In the genomic region with DNA sequence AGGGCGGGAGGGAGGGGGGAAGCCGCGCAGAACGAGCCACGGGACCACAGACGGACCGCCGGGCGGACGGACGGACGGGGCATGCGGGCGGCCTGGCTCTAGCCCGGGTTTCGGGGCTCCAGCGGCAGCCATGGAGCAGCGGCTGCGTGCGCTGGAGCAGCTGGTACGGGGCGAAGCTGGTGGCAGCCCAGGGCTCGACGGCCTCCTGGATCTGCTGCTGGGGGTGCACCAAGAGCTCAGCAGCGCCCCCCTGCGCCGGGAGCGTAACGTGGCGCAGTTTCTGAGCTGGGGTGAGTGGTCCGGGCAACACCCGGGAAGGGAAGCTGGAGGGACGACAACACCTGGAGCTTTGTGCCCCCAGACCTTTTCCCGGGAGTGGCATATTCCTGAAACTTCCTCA, we compare ENCODE assay signal across 8 mouse cellular contexts. TPM values are rescaled to one million over a fixed set of nuclear protein-coding genes. Genes with fewer than 3 reads are reported as not detected.
DNase-seq lines count a peak whose midpoint lies in the region; ATAC-seq and TF ChIP-seq lines count a peak whose summit lies in the region.

No protein-coding gene starts in this region.

- H3K4me3 ChIP-seq in forebrain, embryonic 10.5 days = peak overlapping the region; percentile 81
- H3K4me3 ChIP-seq in limb, embryonic 10.5 days = peak overlapping the region; percentile 80
- peak overlapping the region; percentile 76 for H3K4me3 ChIP-seq in midbrain, embryonic 10.5 days
- H3K4me3 ChIP-seq in spleen, adult 2 months (ENCODE audit: extremely low read depth, insufficient read depth, insufficient read length) = peak overlapping the region; percentile 72

- intact Hi-C loops in heart, postnatal 25 days (cut with DNase I) = loop anchor here (2.0 kb wide), 1 partner anchor 24 kb away; no protein-coding TSS in a partner anchor

- no peak for ATAC-seq in cerebellum, adult (ENCODE audit: insufficient number of reproducible peaks, low FRiP score, low TSS enrichment)

- under 1% methylated on average over 26 of the region's 34 CpGs for WGBS in forebrain, embryonic 10.5 days
- WGBS in limb, embryonic 10.5 days = 0% methylated on average over 33 of the region's 34 CpGs
- WGBS in midbrain, embryonic 10.5 days = 1% methylated on average over 34 of the region's 34 CpGs
- WGBS in spleen, adult 2 months = under 1% methylated on average over 25 of the region's 34 CpGs

- H3K27ac ChIP-seq in forebrain, embryonic 10.5 days = peak overlapping the region; percentile 90
- peak overlapping the region; percentile 86 for H3K27ac ChIP-seq in limb, embryonic 10.5 days
- H3K27ac ChIP-seq in midbrain, embryonic 10.5 days (replicated peaks) = peak overlapping the region; percentile 85
- peak overlapping the region; percentile 49; the same call in 1 of the 2 replicates for H3K27ac ChIP-seq in spleen, adult 2 months (ENCODE audit: insufficient read depth, low read length)

- peaks cover 50% of the 10 kb centered on the region for H3K4me1 ChIP-seq in forebrain, embryonic 10.5 days
- peaks cover 31% of the 10 kb centered on the region for H3K4me1 ChIP-seq in limb, embryonic 10.5 days
- H3K4me1 ChIP-seq in midbrain, embryonic 10.5 days = peaks cover 48% of the 10 kb centered on the region
- H3K4me1 ChIP-seq in spleen, adult 2 months (ENCODE audit: control insufficient read depth, insufficient read depth, insufficient read length) = no peaks in the 10 kb centered on the region; the same call in none of the 2 replicates

- TF ChIP-seq POLR2A in spleen, adult 2 months (IDR thresholded peaks at IDR 0.05; ENCODE audit: low read depth, low read length) = no peak

- peak; percentile 78 for DNase-seq in cerebellum, adult 11 months
- peak; percentile 82 for DNase-seq in c-Kit-positive CD71-negative TER-119-negative erythroid progenitor cells, embryonic 14.5 days (ENCODE audit: low read depth)
- DNase-seq in forebrain, embryonic 10.5 days (ENCODE audit: extremely low spot score, low spot score) = peak; percentile 71
- peak; percentile 58 for DNase-seq in heart, postnatal 25 days (ENCODE audit: low spot score)
- peak; percentile 83 for DNase-seq in limb, embryonic 10.5 days (ENCODE audit: low spot score)
- DNase-seq in midbrain, embryonic 10.5 days (ENCODE audit: low spot score) = peak; percentile 79
- peak; percentile 56 to 66 for DNase-seq in spleen, adult 2 months (ENCODE audit: low read depth in 1 of 2, low spot score in 2 of 2)

- TF ChIP-seq CTCF in spleen, adult 2 months (IDR thresholded peaks at IDR 0.05; ENCODE audit: extremely low read depth, insufficient read depth, insufficient read length, insufficient replicate concordance) = peak; percentile 58; the same call in 1 of the 2 replicates

- no peaks in the 10 kb centered on the region for H3K9me3 ChIP-seq in forebrain, embryonic 10.5 days
- no peaks in the 10 kb centered on the region for H3K9me3 ChIP-seq in limb, embryonic 10.5 days (replicated peaks)
- H3K9me3 ChIP-seq in midbrain, embryonic 10.5 days (replicated peaks) = no peaks in the 10 kb centered on the region

- 0 out of 2 replicates have a peak, but pooled peaks cover 13% of the 10 kb centered on the region for H3K36me3 ChIP-seq in forebrain, embryonic 10.5 days (replicated peaks)
- H3K36me3 ChIP-seq in limb, embryonic 10.5 days = peaks cover 11% of the 10 kb centered on the region; the same call in 1 of the 2 replicates
- H3K36me3 ChIP-seq in midbrain, embryonic 10.5 days = peaks cover 4% of the 10 kb centered on the region; the same call in 1 of the 2 replicates
- H3K36me3 ChIP-seq in spleen, adult 2 months (ENCODE audit: control insufficient read depth, insufficient read depth, low read length) = no peaks in the 10 kb centered on the region

- H3K27me3 ChIP-seq in forebrain, embryonic 10.5 days (ENCODE audit: poor library complexity, severe bottlenecking) = no peaks in the 10 kb centered on the region
- H3K27me3 ChIP-seq in limb, embryonic 10.5 days (ENCODE audit: low read depth, poor library complexity, severe bottlenecking) = no peaks in the 10 kb centered on the region; the same call in 1 of the 2 replicates
- peaks cover 10% of the 10 kb centered on the region for H3K27me3 ChIP-seq in midbrain, embryonic 10.5 days (ENCODE audit: low read depth, poor library complexity, severe bottlenecking)
- H3K27me3 ChIP-seq in spleen, adult 2 months (ENCODE audit: control insufficient read depth, insufficient read depth, low read length) = no peaks in the 10 kb centered on the region

RNA-seq across cellular contexts. Expression of a gene that starts 0.3 kb away (rescaled TPM):
- 0.23 and 0.24 TPM in 2 replicates for polyA plus RNA-seq in forebrain, embryonic 10.5 days (2016; fragmentation: Nextera tagmentation; extraction: Ambion mirVana)
- total RNA-seq in heart, postnatal 25 days (2021) = 10 to 100 TPM in 1 of 2 experiments, 1 to 10 TPM in 1; 9.4 to 12.0 TPM
- polyA plus RNA-seq in limb, embryonic 10.5 days (2016; fragmentation: Nextera tagmentation; extraction: Ambion mirVana) = 0.15 and 0.38 TPM in 2 replicates
- 0.11 and 0.15 TPM in 2 replicates for polyA plus RNA-seq in midbrain, embryonic 10.5 days (2016; fragmentation: Nextera tagmentation; extraction: Ambion mirVana)
- polyA plus RNA-seq in spleen, adult 2 months (2012; rRNA removed) = 7.7 and 8.9 TPM in 2 replicates

RNA-seq across cellular contexts. Expression of a gene that starts 28.2 kb away (rescaled TPM):
- polyA plus RNA-seq in forebrain, embryonic 10.5 days (2016; fragmentation: Nextera tagmentation; extraction: Ambion mirVana) = 115 and 130 TPM in 2 replicates
- total RNA-seq in heart, postnatal 25 days (2021) = 10 to 100 TPM; 12.4 to 14.5 TPM
- polyA plus RNA-seq in limb, embryonic 10.5 days (2016; fragmentation: Nextera tagmentation; extraction: Ambion mirVana) = 118 and 120 TPM in 2 replicates
- 124 and 128 TPM in 2 replicates for polyA plus RNA-seq in midbrain, embryonic 10.5 days (2016; fragmentation: Nextera tagmentation; extraction: Ambion mirVana)
- 54.2 and 57.2 TPM in 2 replicates for polyA plus RNA-seq in spleen, adult 2 months (2012; rRNA removed)

RNA-seq across cellular contexts. Expression of a gene that starts 30.1 kb away (rescaled TPM):
- 76.8 and 82.1 TPM in 2 replicates for polyA plus RNA-seq in forebrain, embryonic 10.5 days (2016; fragmentation: Nextera tagmentation; extraction: Ambion mirVana)
- 100 to 1,000 TPM; 119 to 139 TPM for total RNA-seq in heart, postnatal 25 days (2021)
- 72.5 and 74.9 TPM in 2 replicates for polyA plus RNA-seq in limb, embryonic 10.5 days (2016; fragmentation: Nextera tagmentation; extraction: Ambion mirVana)
- polyA plus RNA-seq in midbrain, embryonic 10.5 days (2016; fragmentation: Nextera tagmentation; extraction: Ambion mirVana) = 81.6 and 93.5 TPM in 2 replicates
- 285 and 377 TPM in 2 replicates for polyA plus RNA-seq in spleen, adult 2 months (2012; rRNA removed)

RNA-seq across cellular contexts. Expression of a gene that starts 34.3 kb away (rescaled TPM):
- 12.6 and 14.5 TPM in 2 replicates for polyA plus RNA-seq in forebrain, embryonic 10.5 days (2016; fragmentation: Nextera tagmentation; extraction: Ambion mirVana)
- 10 to 100 TPM; 42.6 to 44.3 TPM for total RNA-seq in heart, postnatal 25 days (2021)
- polyA plus RNA-seq in limb, embryonic 10.5 days (2016; fragmentation: Nextera tagmentation; extraction: Ambion mirVana) = 10.4 and 15.2 TPM in 2 replicates
- polyA plus RNA-seq in midbrain, embryonic 10.5 days (2016; fragmentation: Nextera tagmentation; extraction: Ambion mirVana) = 11.3 and 13.8 TPM in 2 replicates
- polyA plus RNA-seq in spleen, adult 2 months (2012; rRNA removed) = 487 and 792 TPM in 2 replicates

RNA-seq across cellular contexts. Expression of a gene that starts 56.9 kb away (rescaled TPM):
- 201 TPM in 2 replicates for polyA plus RNA-seq in forebrain, embryonic 10.5 days (2016; fragmentation: Nextera tagmentation; extraction: Ambion mirVana)
- 10 to 100 TPM; 76.1 to 88.8 TPM for total RNA-seq in heart, postnatal 25 days (2021)
- 193 and 206 TPM in 2 replicates for polyA plus RNA-seq in limb, embryonic 10.5 days (2016; fragmentation: Nextera tagmentation; extraction: Ambion mirVana)
- 189 and 194 TPM in 2 replicates for polyA plus RNA-seq in midbrain, embryonic 10.5 days (2016; fragmentation: Nextera tagmentation; extraction: Ambion mirVana)
- 177 and 239 TPM in 2 replicates for polyA plus RNA-seq in spleen, adult 2 months (2012; rRNA removed)
